In genomic region chr5:31193631-31194281, GRCm38 (mm10) we compare ENCODE assay signal across 8 mouse cellular contexts. TPM values are rescaled to one million over a fixed set of nuclear protein-coding genes. Genes with fewer than 3 reads are reported as not detected.
DNase-seq lines count a peak whose midpoint lies in the region; ATAC-seq and TF ChIP-seq lines count a peak whose summit lies in the region.

No protein-coding gene starts in this region.

- 8% methylated on average over 25 of the region's 25 CpGs for WGBS in heart, embryonic 13.5 days
- WGBS in forebrain, embryonic 16.5 days: 13% methylated on average over 25 of the region's 25 CpGs
- 7% methylated on average over 25 of the region's 25 CpGs for WGBS in liver, postnatal 0 days (ENCODE audit: insufficient replicate concordance)

- DNase-seq in heart, postnatal 36 days: no peak
- no peak for DNase-seq in G1E (ENCODE audit: low spot score)
- DNase-seq in liver, postnatal 0 days: no peak
- no peak for DNase-seq in urinary bladder, postnatal 25 days (ENCODE audit: low spot score)
- DNase-seq in layer of hippocampus, adult 9-10 months (ENCODE audit: low spot score): no peak
- no peak for DNase-seq in ovary, postnatal 14 days (ENCODE audit: low spot score)

- H3K9ac ChIP-seq in heart, embryonic 13.5 days: peak overlapping the region; percentile 94
- peak overlapping the region; percentile 91 for H3K9ac ChIP-seq in forebrain, embryonic 16.5 days (replicated peaks; ENCODE audit: low read depth, low read length)
- H3K9ac ChIP-seq in liver, postnatal 0 days (replicated peaks): peak overlapping the region; percentile 89

- H3K4me1 ChIP-seq in heart, embryonic 13.5 days: peaks cover 23% of the 10 kb centered on the region
- H3K4me1 ChIP-seq in G1E (ENCODE audit: insufficient read depth, low read depth, low read length): peaks cover 61% of the 10 kb centered on the region
- H3K4me1 ChIP-seq in forebrain, embryonic 16.5 days (replicated peaks; ENCODE audit: control insufficient read depth, insufficient read depth, low read length): peaks cover 17% of the 10 kb centered on the region
- H3K4me1 ChIP-seq in liver, postnatal 0 days (ENCODE audit: insufficient read depth): peaks cover 17% of the 10 kb centered on the region

- H3K27ac ChIP-seq in heart, embryonic 13.5 days (replicated peaks): peak overlapping the region; percentile 83
- H3K27ac ChIP-seq in forebrain, embryonic 16.5 days (ENCODE audit: low read length): peak overlapping the region; percentile 87
- H3K27ac ChIP-seq in liver, postnatal 0 days (ENCODE audit: low read depth): peak overlapping the region; percentile 94

- no peaks in the 10 kb centered on the region for H3K27me3 ChIP-seq in heart, embryonic 13.5 days (replicated peaks)
- no peaks in the 10 kb centered on the region for H3K27me3 ChIP-seq in G1E (ENCODE audit: insufficient read depth, low read length)
- no peaks in the 10 kb centered on the region for H3K27me3 ChIP-seq in forebrain, embryonic 16.5 days (replicated peaks; ENCODE audit: control insufficient read depth, insufficient read depth, low read length)
- H3K27me3 ChIP-seq in liver, postnatal 0 days (ENCODE audit: insufficient read depth, low read length): no peaks in the 10 kb centered on the region

- peak overlapping the region; percentile 75 for H3K4me3 ChIP-seq in heart, embryonic 13.5 days
- H3K4me3 ChIP-seq in G1E (ENCODE audit: low read depth, low read length): peak overlapping the region; percentile 88
- peak overlapping the region; percentile 95 for H3K4me3 ChIP-seq in forebrain, embryonic 16.5 days (replicated peaks; ENCODE audit: low read length)
- H3K4me3 ChIP-seq in liver, postnatal 0 days (ENCODE audit: low read depth, low read length): peak overlapping the region; percentile 74

- no peak for ATAC-seq in heart, embryonic 13.5 days (ENCODE audit: extremely low read depth, insufficient number of reproducible peaks, low FRiP score, low TSS enrichment)
- ATAC-seq in G1E (ENCODE audit: extremely low read depth, insufficient number of reproducible peaks, low FRiP score, poor library complexity, severe bottlenecking): no peak
- ATAC-seq in forebrain, embryonic 16.5 days: no peak
- peak; percentile 1; the same call in 1 of the 2 replicates for ATAC-seq in liver, postnatal 0 days

- peaks cover 74% of the 10 kb centered on the region for H3K36me3 ChIP-seq in heart, embryonic 13.5 days
- peaks cover 74% of the 10 kb centered on the region for H3K36me3 ChIP-seq in G1E (replicated peaks)
- H3K36me3 ChIP-seq in forebrain, embryonic 16.5 days (ENCODE audit: control insufficient read depth, insufficient read depth): peaks cover 44% of the 10 kb centered on the region
- peaks cover 60% of the 10 kb centered on the region for H3K36me3 ChIP-seq in liver, postnatal 0 days (replicated peaks; ENCODE audit: insufficient read depth, low read length)

- no peaks in the 10 kb centered on the region for H3K9me3 ChIP-seq in heart, embryonic 13.5 days
- no peaks in the 10 kb centered on the region for H3K9me3 ChIP-seq in G1E (replicated peaks)
- no peaks in the 10 kb centered on the region for H3K9me3 ChIP-seq in forebrain, embryonic 16.5 days (ENCODE audit: control insufficient read depth, low read length)
- H3K9me3 ChIP-seq in liver, postnatal 0 days (ENCODE audit: low read length): no peaks in the 10 kb centered on the region

- TF ChIP-seq CTCF in G1E (IDR thresholded peaks at IDR 0.05; ENCODE audit: low read depth, low read length): no peak
- TF ChIP-seq CTCF in liver, postnatal 0 days (IDR thresholded peaks at IDR 0.05; ENCODE audit: low read depth): no peak

- H3K4me2 ChIP-seq in heart, embryonic 13.5 days: peak overlapping the region; percentile 80
- peak overlapping the region; percentile 92 for H3K4me2 ChIP-seq in forebrain, embryonic 16.5 days (ENCODE audit: low read length)
- peak overlapping the region; percentile 86 for H3K4me2 ChIP-seq in liver, postnatal 0 days (ENCODE audit: low read depth, low read length)

- no peak for TF ChIP-seq EP300 in liver, postnatal 0 days (IDR thresholded peaks at IDR 0.05; ENCODE audit: low read depth)

- intact Hi-C loops in heart, postnatal 36 days (cut with DNase I): loop anchor here (2.0 to 5.0 kb wide), 2 partner anchors 47 to 99 kb away; partner anchors contain the start of genes Gm9970, Ift172 and Nrbp1

RNA-seq across cellular contexts. Expression of gene Eif2b4, which starts 0.5 kb away (rescaled TPM):
- 52.3 and 55.9 TPM in 2 replicates for polyA plus RNA-seq in heart, embryonic 13.5 days (2015; fragmentation: Nextera tagmentation; extraction: Ambion mirVana)
- total RNA-seq in heart, postnatal 36 days (2021): 10 to 100 TPM; 49.7 to 55.9 TPM
- 43.3 and 104 TPM in 2 replicates for total RNA-seq in G1E (2014; fragmentation: Nextera tagmentation)
- total RNA-seq in G1E (2017): 43.6 and 49.3 TPM in 2 replicates
- 139 and 201 TPM in 2 replicates for polyA plus RNA-seq in G1E (2012)
- polyA plus RNA-seq in forebrain, embryonic 16.5 days (2015; fragmentation: Nextera tagmentation; extraction: Ambion mirVana): 91.0 and 93.4 TPM in 2 replicates
- 35.5 and 36.8 TPM in 2 replicates for polyA plus RNA-seq in liver, postnatal 0 days (2015; fragmentation: Nextera tagmentation; extraction: Ambion mirVana)

RNA-seq across cellular contexts. Expression of gene Snx17, which starts 0.7 kb away (rescaled TPM):
- 112 and 116 TPM in 2 replicates for polyA plus RNA-seq in heart, embryonic 13.5 days (2015; fragmentation: Nextera tagmentation; extraction: Ambion mirVana)
- 10 to 100 TPM; 61.8 to 64.6 TPM for total RNA-seq in heart, postnatal 36 days (2021)
- total RNA-seq in G1E (2014; fragmentation: Nextera tagmentation) (35.3 and 42.8 TPM in 2 replicates), G1E (2017) (56.5 and 65.1 TPM in 2 replicates)
- 36.0 and 37.0 TPM in 2 replicates for polyA plus RNA-seq in G1E (2012)
- polyA plus RNA-seq in forebrain, embryonic 16.5 days (2015; fragmentation: Nextera tagmentation; extraction: Ambion mirVana): 131 and 139 TPM in 2 replicates
- polyA plus RNA-seq in liver, postnatal 0 days (2015; fragmentation: Nextera tagmentation; extraction: Ambion mirVana): 29.4 and 29.9 TPM in 2 replicates

RNA-seq across cellular contexts. Expression of gene Zfp513, which starts 8.3 kb away (rescaled TPM):
- polyA plus RNA-seq in heart, embryonic 13.5 days (2015; fragmentation: Nextera tagmentation; extraction: Ambion mirVana): 7.3 and 7.5 TPM in 2 replicates
- 10 to 100 TPM in 1 of 2 experiments, 1 to 10 TPM in 1; 7.9 to 10.3 TPM for total RNA-seq in heart, postnatal 36 days (2021)
- total RNA-seq in G1E (2014; fragmentation: Nextera tagmentation) (9.4 and 12.2 TPM in 2 replicates), G1E (2017) (7.0 and 7.6 TPM in 2 replicates)
- 35.7 and 48.2 TPM in 2 replicates for polyA plus RNA-seq in G1E (2012)
- polyA plus RNA-seq in forebrain, embryonic 16.5 days (2015; fragmentation: Nextera tagmentation; extraction: Ambion mirVana): 13.0 and 14.7 TPM in 2 replicates
- polyA plus RNA-seq in liver, postnatal 0 days (2015; fragmentation: Nextera tagmentation; extraction: Ambion mirVana): 2.9 TPM in 2 replicates

RNA-seq across cellular contexts. Expression of gene Gtf3c2, which starts 13.8 kb away (rescaled TPM):
- 45.3 and 47.8 TPM in 2 replicates for polyA plus RNA-seq in heart, embryonic 13.5 days (2015; fragmentation: Nextera tagmentation; extraction: Ambion mirVana)
- 10 to 100 TPM; 31.0 to 31.4 TPM for total RNA-seq in heart, postnatal 36 days (2021)
- total RNA-seq in G1E (2014; fragmentation: Nextera tagmentation) (161 and 164 TPM in 2 replicates), G1E (2017) (51.1 and 65.1 TPM in 2 replicates)
- polyA plus RNA-seq in G1E (2012): 57.0 and 88.3 TPM in 2 replicates
- polyA plus RNA-seq in forebrain, embryonic 16.5 days (2015; fragmentation: Nextera tagmentation; extraction: Ambion mirVana): 72.1 and 79.4 TPM in 2 replicates
- polyA plus RNA-seq in liver, postnatal 0 days (2015; fragmentation: Nextera tagmentation; extraction: Ambion mirVana): 15.0 and 16.8 TPM in 2 replicates

RNA-seq across cellular contexts. Expression of gene Gm29609, which starts 14.0 kb away (rescaled TPM):
- 0.46 and 2.6 TPM in 2 replicates for polyA plus RNA-seq in heart, embryonic 13.5 days (2015; fragmentation: Nextera tagmentation; extraction: Ambion mirVana)
- total RNA-seq in heart, postnatal 36 days (2021): 1 to 10 TPM in 1 of 2 experiments, under 1 TPM in 1; 0.68 to 1.6 TPM
- total RNA-seq in G1E (2014; fragmentation: Nextera tagmentation) (5.4 and 7.1 TPM in 2 replicates), G1E (2017) (2.8 and 4.4 TPM in 2 replicates)
- polyA plus RNA-seq in G1E (2012): 4.3 and 7.2 TPM in 2 replicates
- polyA plus RNA-seq in forebrain, embryonic 16.5 days (2015; fragmentation: Nextera tagmentation; extraction: Ambion mirVana): 1.8 and 2.5 TPM in 2 replicates
- polyA plus RNA-seq in liver, postnatal 0 days (2015; fragmentation: Nextera tagmentation; extraction: Ambion mirVana): 0.21 and 0.59 TPM in 2 replicates
